Mouse (Mus musculus): ENCODE results near the gene Sprr2e. TPM values are rescaled to one million over a fixed set of nuclear protein-coding genes. Genes with fewer than 3 reads are reported as not detected.

Sprr2e gene
- total RNA-seq (2023), result not detected in 2 replicates

DNA sequence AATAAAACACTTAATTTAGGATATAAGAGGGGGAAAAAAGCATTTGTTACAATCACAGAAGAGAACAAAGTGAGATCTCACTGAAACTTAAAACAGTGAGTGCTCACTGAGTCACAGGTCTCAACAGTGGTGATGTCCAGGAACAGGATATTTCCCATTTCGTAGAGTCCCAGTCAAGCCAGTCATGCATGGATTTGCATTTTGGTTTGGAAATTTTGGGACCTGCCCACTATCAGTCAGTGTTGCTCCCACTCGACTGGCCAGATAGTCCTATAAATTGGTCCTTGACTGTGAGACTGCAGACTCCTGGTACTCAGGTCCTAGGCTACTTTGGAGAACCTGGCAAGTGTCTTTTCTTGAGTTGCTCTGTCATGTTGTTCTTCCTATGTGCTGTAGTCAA is at the start of gene Sprr2e:
Gene Sprr2e (plus strand): TSS at position 301 of the 400 bp plus-strand sequence.

DNA sequence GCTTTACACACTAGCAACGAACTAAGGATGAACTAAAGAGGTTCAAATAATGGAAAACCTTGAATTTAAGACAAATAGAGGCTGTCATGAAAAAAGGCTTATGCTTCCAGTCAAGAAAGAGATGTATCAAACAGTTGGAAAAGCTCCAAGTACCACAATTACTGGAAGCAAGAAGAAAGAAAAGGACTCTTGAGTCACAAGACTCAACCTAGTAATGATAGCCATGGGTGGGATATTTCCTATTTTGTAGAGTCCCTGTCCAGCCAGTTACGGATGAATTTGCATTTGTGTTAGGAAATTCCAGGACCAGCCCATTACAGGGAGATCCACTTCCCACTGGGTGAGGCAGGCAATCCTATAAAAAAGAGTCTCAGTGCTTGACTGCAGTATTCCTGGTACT is 35.6 kb upstream of the Sprr2e start, which contains the start of gene Sprr2b:
Gene Sprr2b (plus strand): TSS at position 301 of the 400 bp plus-strand sequence.

DNA sequence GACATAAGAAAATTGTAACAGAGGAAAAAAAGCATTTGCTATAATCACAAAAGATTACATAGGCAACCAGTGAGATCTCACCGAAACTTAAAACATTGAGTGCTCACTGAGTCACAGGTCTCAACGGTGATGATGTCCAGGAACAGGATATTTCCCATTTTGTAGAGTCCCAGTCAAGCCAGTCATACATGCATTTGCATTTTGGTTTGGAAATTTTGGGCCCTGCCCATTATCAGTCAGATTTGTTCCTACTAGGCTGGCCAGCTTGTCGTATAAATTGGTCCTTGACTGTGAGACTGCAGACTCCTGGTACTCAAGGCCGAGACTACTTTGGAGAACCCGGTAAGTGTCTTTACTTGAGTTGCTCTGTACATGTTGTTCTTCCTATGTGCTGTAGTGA is 13.1 kb upstream of the Sprr2e start, which contains the start of gene Sprr2d:
Gene Sprr2d (plus strand): TSS at position 301 of the 400 bp plus-strand sequence.

DNA sequence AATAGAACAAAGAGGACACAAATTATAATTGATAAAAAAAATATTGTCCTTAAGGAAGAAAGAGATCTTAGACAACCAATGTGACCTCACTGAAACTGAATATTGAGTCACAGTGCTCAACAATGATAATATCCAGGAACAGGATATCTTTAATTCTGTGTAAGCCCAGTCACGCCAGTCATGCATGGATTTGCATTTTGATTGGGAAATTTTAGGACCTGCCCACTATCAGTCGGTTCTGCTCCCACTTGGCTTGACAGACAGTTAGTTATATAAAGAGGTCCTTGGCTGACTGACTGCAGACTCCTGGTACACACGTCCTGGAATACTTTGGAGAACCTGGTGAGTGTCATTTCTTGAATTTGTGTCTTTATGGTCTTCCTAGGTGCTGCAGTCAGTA is 12.9 kb downstream of the Sprr2e start, which contains the start of gene Sprr2f:
Gene Sprr2f (plus strand): TSS at position 301 of the 400 bp plus-strand sequence.

DNA sequence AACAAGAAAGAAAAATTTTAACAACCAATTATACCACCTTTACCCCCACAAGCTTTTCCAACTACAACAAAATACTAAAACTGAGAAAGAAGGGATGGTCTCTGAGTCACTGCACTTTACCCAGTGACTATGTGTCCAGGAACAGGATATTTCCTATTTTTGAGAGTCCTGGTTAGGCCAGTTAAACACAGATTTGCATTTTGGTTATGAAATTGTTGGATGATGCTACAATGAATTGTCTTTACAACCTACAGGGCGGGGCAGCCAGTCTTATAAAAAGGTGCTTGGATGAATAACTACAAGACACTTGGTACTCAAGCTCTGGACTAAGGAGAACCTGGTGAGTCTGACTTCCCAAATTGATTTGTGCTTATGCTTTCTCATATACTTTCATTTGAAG is 33.4 kb downstream of the Sprr2e start, which contains the start of gene Sprr2h:
Gene Sprr2h (plus strand): TSS at position 301 of the 400 bp plus-strand sequence.

Other genes with a start within 250 kb of the Sprr2e start
- not detected in 2 replicates for gene Prr9, start 228.2 kb upstream of the Sprr2e start, total RNA-seq (2023)
- not detected in 2 replicates for gene Lelp1, start 209.4 kb upstream of the Sprr2e start, total RNA-seq (2023)
- gene Sprr2a1, start 136.3 kb upstream of the Sprr2e start, total RNA-seq (2023), result not detected in 2 replicates
- not detected in 2 replicates for gene Sprr2a2, start 136.2 kb upstream of the Sprr2e start, total RNA-seq (2023)
- gene Sprr2a3, start 66.7 kb upstream of the Sprr2e start, total RNA-seq (2023), result not detected in 2 replicates
- not detected in 2 replicates for gene Sprr2b, start 35.5 kb upstream of the Sprr2e start, total RNA-seq (2023)
- not detected in 2 replicates for gene Sprr2d, start 13.0 kb upstream of the Sprr2e start, total RNA-seq (2023)
- gene Sprr2f, start 13.0 kb downstream of the Sprr2e start, total RNA-seq (2023), result not detected in 2 replicates
- gene Sprr2h, start 33.5 kb downstream of the Sprr2e start, total RNA-seq (2023), result not detected in 2 replicates
- not detected in 2 replicates for gene Sprr2i, start 55.8 kb downstream of the Sprr2e start, total RNA-seq (2023)
- gene Sprr2j-ps, start 65.9 kb downstream of the Sprr2e start, total RNA-seq (2023), result not detected in 2 replicates
- 2.2 TPM in 1 of 2 replicates, not detected in the other for gene Gm9774, start 77.3 kb downstream of the Sprr2e start, total RNA-seq (2023)
- not detected in 2 replicates for gene Sprr2k, start 80.4 kb downstream of the Sprr2e start, total RNA-seq (2023)
- not detected in 2 replicates for gene Sprr1b, start 86.6 kb downstream of the Sprr2e start, total RNA-seq (2023)
- gene Sprr3, start 106.6 kb downstream of the Sprr2e start, total RNA-seq (2023), result not detected in 2 replicates
- gene Sprr1a, start 133.8 kb downstream of the Sprr2e start, total RNA-seq (2023), result not detected in 2 replicates
- not detected in 2 replicates for gene Sprr4, start 148.3 kb downstream of the Sprr2e start, total RNA-seq (2023)
- gene 2310046K23Rik, start 182.4 kb downstream of the Sprr2e start, total RNA-seq (2023), result not detected in 2 replicates
- not detected in 2 replicates for gene Ivl, start 221.6 kb downstream of the Sprr2e start, total RNA-seq (2023)
- not detected in 2 replicates for gene Smcp, start 236.9 kb downstream of the Sprr2e start, total RNA-seq (2023)